Mouse (Mus musculus) spleen, adult 12 weeks (tissue): Measurements from ENCODE around the gene Neurod4.

Experiments used
- DNase-seq: peaks from one replicate; pipeline ENCODE4 v3.0.0; 2022; ENCODE audit warnings: low spot score

Gene Neurod4

DNA sequence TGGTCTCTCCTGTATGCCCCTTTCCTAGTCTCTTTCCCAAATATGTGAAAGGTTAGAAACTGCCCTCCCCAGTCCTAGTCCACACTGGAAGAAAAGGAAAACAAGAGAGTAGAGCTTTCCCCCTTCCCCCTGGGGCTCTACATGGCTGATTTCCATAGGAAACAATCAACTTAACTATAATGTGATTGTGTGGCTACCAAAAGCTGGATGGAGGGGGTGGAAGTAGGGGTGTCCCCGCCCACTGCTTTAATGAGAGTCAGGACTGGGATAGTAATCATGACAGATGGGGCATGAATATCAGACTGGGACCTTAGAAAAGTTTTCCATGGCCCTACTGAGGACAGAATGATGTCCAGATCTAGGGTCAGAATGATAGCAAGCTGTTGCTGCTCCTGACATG is 45.5 kb downstream of the Neurod4 start:
- no peak for DNase-seq

GRCm38 (mm10) chr10:130232117-130232516 is 47.9 kb downstream of the Neurod4 start:
- no peak for DNase-seq

DNA sequence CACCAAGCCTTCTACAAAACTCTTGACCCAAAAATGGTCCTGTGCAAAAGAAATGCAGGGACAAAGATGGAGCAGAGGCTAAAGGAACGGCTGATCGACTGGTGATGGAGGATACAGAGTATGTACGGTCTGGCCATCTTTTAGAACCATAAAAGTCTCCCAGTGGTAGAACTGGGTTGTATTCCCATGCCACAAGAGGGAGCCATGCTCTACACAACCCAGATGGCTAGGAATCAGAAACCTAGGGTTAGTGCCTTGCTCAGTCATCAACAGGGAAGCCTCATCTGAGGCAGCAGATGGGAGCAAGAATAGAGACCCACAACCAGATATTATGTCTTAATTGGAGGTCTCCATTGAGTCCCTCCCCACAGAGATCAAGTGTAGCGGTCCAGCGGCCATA is 50.5 kb downstream of the Neurod4 start:
- DNase-seq: no peak

DNA sequence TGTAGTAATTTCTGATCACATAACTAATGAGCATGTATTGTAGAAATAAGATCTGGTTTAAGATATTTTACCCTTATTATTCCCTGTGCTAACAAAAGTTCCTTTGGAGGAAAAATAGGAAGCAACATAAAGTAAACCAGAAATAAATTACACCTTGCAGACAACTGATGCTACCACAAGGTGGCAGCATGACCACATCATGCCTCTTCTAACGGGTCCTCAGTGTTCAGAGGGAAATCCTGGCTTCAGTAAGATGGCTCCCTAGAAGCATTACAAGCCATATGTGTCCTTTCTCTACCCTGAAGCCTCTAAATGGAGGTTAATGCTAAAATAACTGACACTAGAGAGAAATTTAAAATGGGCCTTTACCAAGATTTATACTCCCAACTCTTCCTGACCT is 51.8 kb downstream of the Neurod4 start:
- no peak for DNase-seq

- DNase-seq: no peak
These were observed 55.0 kb downstream of the Neurod4 start for GRCm38 (mm10) chr10:130225034-130225433.
